Comparison of ENCODE assay signal across 12 mouse cellular contexts in the genomic region with DNA sequence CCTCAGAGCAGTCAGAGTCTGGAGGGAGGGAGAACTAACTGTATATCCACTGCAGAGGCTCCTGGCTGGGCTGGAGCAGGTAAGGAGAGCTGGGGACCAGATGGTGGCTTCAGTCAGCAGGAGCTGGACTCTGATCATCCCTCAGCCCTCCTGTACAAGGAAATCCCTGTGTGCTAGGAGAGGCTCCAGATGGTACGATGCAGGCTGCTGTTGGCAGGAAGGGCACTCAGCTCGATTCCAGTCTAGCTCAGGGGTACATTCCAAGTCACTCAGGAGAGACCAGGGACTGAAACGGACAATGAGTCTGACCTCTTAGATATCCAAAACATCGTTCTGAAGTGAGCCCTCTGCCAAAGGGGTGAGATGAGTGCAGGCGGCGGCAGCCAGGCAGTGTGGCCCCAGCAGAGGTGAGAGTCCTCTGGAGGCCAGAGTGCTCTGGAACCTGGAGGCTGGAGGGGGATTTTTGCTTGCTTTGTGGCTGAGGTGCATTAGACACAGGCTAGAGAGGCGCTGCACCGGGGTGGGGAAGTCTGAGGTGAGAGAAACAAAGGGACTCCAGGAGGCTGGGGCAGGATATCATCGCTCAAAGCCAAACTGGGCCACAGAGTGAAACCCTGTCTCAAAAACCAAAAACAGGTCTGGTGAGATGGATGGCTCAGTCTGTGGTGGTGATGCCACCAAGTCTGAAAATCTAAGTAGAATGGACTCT. TPM values are rescaled to one million over a fixed set of nuclear protein-coding genes. Genes with fewer than 3 reads are reported as not detected.
DNase-seq lines count a peak whose midpoint lies in the region; ATAC-seq and TF ChIP-seq lines count a peak whose summit lies in the region.
"Had no signal": no experiment of that assay in that cellular context is flagged by ENCODE, and none has a peak within 500 bp of the region (broad histone marks: within the 10 kb centered on the region; RNA-seq: fewer than 3 reads in every experiment).

No protein-coding gene starts in this region.

- peak; percentile 4 to 6 for DNase-seq in kidney, postnatal 4 days
- no peak for DNase-seq in kidney, postnatal 14 days
- DNase-seq in Patski (ENCODE audit: low read depth, low spot score): no peak
- DNase-seq in cerebellum, adult 9-10 months: peak; percentile 90
- no peak for DNase-seq in liver, embryonic 14.5 days (ENCODE audit: low read depth in 3 of 3, low spot score in 3 of 3)
- no peak for DNase-seq in frontal cortex, postnatal 25 days (ENCODE audit: low spot score in 2 of 2)
- no peak for DNase-seq in heart, adult 2 months
- DNase-seq in heart, adult 9 months (ENCODE audit: low spot score in 2 of 2): no peak

- no peaks in the 10 kb centered on the region for H3K9me3 ChIP-seq in liver, embryonic 14.5 days (ENCODE audit: control insufficient read depth, low read length)
- H3K9me3 ChIP-seq: heart, embryonic 15.5 days; limb, embryonic 12.5 days had no signal

- TF ChIP-seq CTCF in Patski (IDR thresholded peaks at IDR 0.05): no peak
- TF ChIP-seq CTCF in liver, embryonic 14.5 days (IDR thresholded peaks at IDR 0.05; ENCODE audit: low read depth): no peak
- no peak for TF ChIP-seq CTCF in heart, adult 2 months (IDR thresholded peaks at IDR 0.05)

- no peak overlapping the region for H3K4me3 ChIP-seq in liver, embryonic 14.5 days (ENCODE audit: insufficient read depth in 1 of 2, low read depth in 2 of 2, low read length in 2 of 2)
- H3K4me3 ChIP-seq in heart, adult 2 months: no peak overlapping the region
- H3K4me3 ChIP-seq: erythroblast, embryonic 14.5 days; heart, embryonic 15.5 days; limb, embryonic 12.5 days had no signal

- ATAC-seq in Patski: peak; percentile 44
- ATAC-seq in liver, embryonic 14.5 days (ENCODE audit: insufficient read depth): no peak

- CTCF ChIA-PET in Patski (lab: Charles Lee): interaction anchor here (1.0 to 1.2 kb wide), 2 partner anchors 10 to 55 kb away, joined by 3 to 6 read pairs; no protein-coding TSS in a partner anchor

- no peaks in the 10 kb centered on the region for H3K27me3 ChIP-seq in Patski
- H3K27me3 ChIP-seq in liver, embryonic 14.5 days (ENCODE audit: control insufficient read depth, insufficient read depth, low read length): no peaks in the 10 kb centered on the region
- H3K27me3 ChIP-seq in heart, adult 2 months (ENCODE audit: control insufficient read depth, insufficient read depth, low read length): no peaks in the 10 kb centered on the region
- H3K27me3 ChIP-seq: CH12.LX; heart, embryonic 15.5 days; limb, embryonic 12.5 days had no signal

- intact Hi-C loops in heart, adult 2 months (cut with DNase I): no loop called here

- no peaks in the 10 kb centered on the region for H3K79me2 ChIP-seq in heart, adult 2 months (replicated peaks; ENCODE audit: control insufficient read depth, insufficient read depth, low read length)

- H3K36me3 ChIP-seq in liver, embryonic 14.5 days (replicated peaks; ENCODE audit: control insufficient read depth, insufficient read depth, low read depth): no peaks in the 10 kb centered on the region
- H3K36me3 ChIP-seq in heart, adult 2 months (ENCODE audit: control insufficient read depth, insufficient read depth, low read length): no peaks in the 10 kb centered on the region
- H3K36me3 ChIP-seq: heart, embryonic 15.5 days; limb, embryonic 12.5 days had no signal

- no peak for TF ChIP-seq EP300 in liver, embryonic 14.5 days (IDR thresholded peaks at IDR 0.05; ENCODE audit: low read depth)
- no peak for TF ChIP-seq EP300 in heart, adult 2 months (IDR thresholded peaks at IDR 0.05; ENCODE audit: insufficient read depth, low read depth, low read length)

- in situ Hi-C loops in Patski (cut with MboI; ENCODE audit: low pct_unique_long_range_greater_than_20kb): no loop called here

- H3K27ac ChIP-seq in liver, embryonic 14.5 days: peak overlapping the region; percentile 16
- no peak overlapping the region for H3K27ac ChIP-seq in heart, adult 2 months
- H3K27ac ChIP-seq: heart, embryonic 15.5 days; limb, embryonic 12.5 days had no signal

- no peak overlapping the region for H3K9ac ChIP-seq in liver, embryonic 14.5 days (replicated peaks)
- H3K9ac ChIP-seq in heart, adult 2 months (ENCODE audit: low read depth, low read length): no peak overlapping the region
- H3K9ac ChIP-seq: heart, embryonic 15.5 days; limb, embryonic 12.5 days had no signal

- peaks cover 39 to 43% of the 10 kb centered on the region in 2 experiments for H3K4me1 ChIP-seq in liver, embryonic 14.5 days (replicated peaks; ENCODE audit: control insufficient read depth in 2 of 2, insufficient read depth in 2 of 2, low read length in 1 of 2)
- no peaks in the 10 kb centered on the region; the same call in 1 of the 2 replicates for H3K4me1 ChIP-seq in heart, adult 2 months (ENCODE audit: control insufficient read depth, insufficient read depth, low read length)
- H3K4me1 ChIP-seq: limb, embryonic 12.5 days had no signal

- TF ChIP-seq POLR2A in heart, adult 2 months (IDR thresholded peaks at IDR 0.05; ENCODE audit: insufficient read depth, low read depth, low read length): no peak

- WGBS in liver, embryonic 14.5 days (ENCODE audit: insufficient replicate concordance): 73% methylated on average over 9 of the region's 9 CpGs
- 48% methylated on average over 9 of the region's 9 CpGs for WGBS in heart, adult 2 months

- no peak overlapping the region for H3K4me2 ChIP-seq in liver, embryonic 14.5 days (ENCODE audit: low read depth)
- H3K4me2 ChIP-seq: heart, embryonic 15.5 days; limb, embryonic 12.5 days had no signal

- POLR2A ChIA-PET in Patski (lab: Charles Lee): no interaction called here

RNA-seq across cellular contexts. Expression of a gene that starts 5.3 kb away (rescaled TPM):
- polyA plus RNA-seq in Patski (2021): 183 TPM
- 60.1 and 171 TPM in 2 replicates for polyA plus RNA-seq in liver, embryonic 14.5 days (2012; rRNA removed)
- 351 and 427 TPM in 2 replicates for polyA plus RNA-seq in liver, embryonic 14.5 days (2014; fragmentation: Nextera tagmentation; extraction: Ambion mirVana)
- 10 to 100 TPM; 53.5 to 57.8 TPM for total RNA-seq in heart, adult 2 months (2021)
- polyA plus RNA-seq in heart, adult 2 months (2012; rRNA removed): 9.5 and 14.2 TPM in 2 replicates

RNA-seq across cellular contexts. Expression of a gene that starts 32.1 kb away (rescaled TPM):
- not detected for polyA plus RNA-seq in Patski (2021)
- polyA plus RNA-seq in liver, embryonic 14.5 days (2012; rRNA removed): 191 and 274 TPM in 2 replicates
- 293 and 315 TPM in 2 replicates for polyA plus RNA-seq in liver, embryonic 14.5 days (2014; fragmentation: Nextera tagmentation; extraction: Ambion mirVana)
- under 1 TPM; 0.10 to 0.73 TPM for total RNA-seq in heart, adult 2 months (2021)
- polyA plus RNA-seq in heart, adult 2 months (2012; rRNA removed): 0.06 TPM in 1 of 2 replicates, not detected in the other
- total RNA-seq: CH12.LX had no signal

RNA-seq across cellular contexts. Expression of a gene that starts 43.7 kb away (rescaled TPM):
- 51.0 TPM for polyA plus RNA-seq in Patski (2021)
- polyA plus RNA-seq in liver, embryonic 14.5 days (2012; rRNA removed): 32.9 and 36.0 TPM in 2 replicates
- 49.4 and 51.8 TPM in 2 replicates for polyA plus RNA-seq in liver, embryonic 14.5 days (2014; fragmentation: Nextera tagmentation; extraction: Ambion mirVana)
- total RNA-seq in heart, adult 2 months (2021): 10 to 100 TPM; 11.3 to 16.4 TPM
- polyA plus RNA-seq in heart, adult 2 months (2012; rRNA removed): 12.0 and 17.3 TPM in 2 replicates

RNA-seq across cellular contexts. Expression of a gene that starts 56.2 kb away (rescaled TPM):
- polyA plus RNA-seq in Patski (2021): 2.8 TPM
- 13.9 and 16.1 TPM in 2 replicates for polyA plus RNA-seq in liver, embryonic 14.5 days (2012; rRNA removed)
- polyA plus RNA-seq in liver, embryonic 14.5 days (2014; fragmentation: Nextera tagmentation; extraction: Ambion mirVana): 8.2 and 11.6 TPM in 2 replicates
- total RNA-seq in heart, adult 2 months (2021): 1 to 10 TPM; 3.8 to 4.1 TPM
- 3.7 and 5.3 TPM in 2 replicates for polyA plus RNA-seq in heart, adult 2 months (2012; rRNA removed)

Comparison
In these comparisons a context has a peak if more than half of its experiments do, and no peak if none do; other contexts are left out.
1. DNase-seq: peak in kidney, postnatal 4 days (2 of 2) and cerebellum, adult 9-10 months (single experiment); none in kidney, postnatal 14 days (single experiment), Patski (single experiment), liver, embryonic 14.5 days (0 of 3), frontal cortex, postnatal 25 days (0 of 2), heart, adult 2 months (0 of 2) and heart, adult 9 months (0 of 2).
2. RNA of a gene that starts 32.1 kb away (polyA plus RNA-seq): 191 to 315 TPM in liver, embryonic 14.5 days; 0.06 TPM in heart, adult 2 months and not detected in Patski (single experiment); every median in the first group is over 100 times any median in the second.